Mouse (Mus musculus): ENCODE measurements around the gene Fam126a. TPM values are rescaled to one million over a fixed set of nuclear protein-coding genes. Genes with fewer than 3 reads are reported as not detected.

The Fam126a gene
- total RNA-seq, 2 experiments from 2014 or later, result 14.6 to 20.0 TPM

GRCm38 (mm10) chr5:24043367-24043766, 12.9 kb upstream of the Fam126a start:
- DNase-seq (ENCODE audit: low spot score in 2 of 2), result no peak
- intact Hi-C loops (cut with DNase I), result no loop called here

- DNase-seq (ENCODE audit: low spot score in 2 of 2), result peak; percentile 17 to 31
- intact Hi-C loops (cut with DNase I), result no loop called here
Measured at GRCm38 (mm10) chr5:24041341-24041852, 10.9 kb upstream of the Fam126a start.

- DNase-seq (ENCODE audit: low spot score in 2 of 2), result no peak
- intact Hi-C loops (cut with DNase I), result no loop called here
Measured at GRCm38 (mm10) chr5:24040601-24041000, 10.1 kb upstream of the Fam126a start.

DNA sequence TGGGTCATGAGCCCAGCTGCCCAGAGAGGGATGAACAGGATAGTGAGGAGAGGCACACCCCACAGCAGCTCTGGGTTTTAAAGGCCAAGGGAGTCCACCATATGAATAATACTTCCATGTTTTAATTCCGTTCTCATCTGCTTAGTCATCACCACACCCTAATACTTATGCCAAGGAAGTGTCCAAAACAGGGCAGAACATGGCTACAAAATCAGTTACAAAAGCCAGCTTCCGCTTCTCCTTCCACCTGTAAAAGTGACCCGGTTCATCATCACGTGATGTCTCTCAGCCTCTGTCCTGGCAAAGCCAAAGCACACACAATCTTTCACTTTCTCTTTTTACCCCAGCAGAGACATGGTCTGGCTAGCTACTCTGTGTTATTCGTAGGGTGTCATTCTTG, 8.9 kb upstream of the Fam126a start:
- intact Hi-C loops (cut with DNase I), result no loop called here
- no peak for DNase-seq (ENCODE audit: low spot score in 2 of 2)

- no peak for DNase-seq (ENCODE audit: low spot score in 2 of 2)
- intact Hi-C loops (cut with DNase I), result no loop called here
Measured at GRCm38 (mm10) chr5:24038819-24039218, 8.3 kb upstream of the Fam126a start.

DNA sequence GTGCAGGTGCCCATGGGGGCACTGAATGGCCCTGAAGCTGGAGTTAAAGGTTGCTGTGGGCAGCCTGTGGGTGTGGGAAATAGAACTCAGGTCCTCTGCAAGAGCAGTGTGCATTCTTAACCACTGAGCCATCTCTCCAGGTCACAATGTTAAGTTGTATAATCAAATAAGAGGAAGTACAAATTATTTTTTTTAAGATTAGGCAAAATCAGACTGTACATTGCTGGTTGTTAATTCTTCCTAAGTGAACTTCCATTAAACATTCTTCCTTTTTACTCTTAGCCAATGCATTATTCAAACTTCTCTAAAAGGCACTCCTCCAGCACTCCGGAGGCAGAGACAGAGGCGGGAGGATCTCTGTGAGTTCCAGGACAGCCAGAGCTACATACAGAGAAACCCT, 7.7 kb upstream of the Fam126a start:
- intact Hi-C loops (cut with DNase I), result no loop called here
- DNase-seq (ENCODE audit: low spot score in 2 of 2), result no peak

- no peak for DNase-seq (ENCODE audit: low spot score in 2 of 2)
- intact Hi-C loops (cut with DNase I), result no loop called here
Measured at GRCm38 (mm10) chr5:24036731-24037130, 6.2 kb upstream of the Fam126a start.

DNA sequence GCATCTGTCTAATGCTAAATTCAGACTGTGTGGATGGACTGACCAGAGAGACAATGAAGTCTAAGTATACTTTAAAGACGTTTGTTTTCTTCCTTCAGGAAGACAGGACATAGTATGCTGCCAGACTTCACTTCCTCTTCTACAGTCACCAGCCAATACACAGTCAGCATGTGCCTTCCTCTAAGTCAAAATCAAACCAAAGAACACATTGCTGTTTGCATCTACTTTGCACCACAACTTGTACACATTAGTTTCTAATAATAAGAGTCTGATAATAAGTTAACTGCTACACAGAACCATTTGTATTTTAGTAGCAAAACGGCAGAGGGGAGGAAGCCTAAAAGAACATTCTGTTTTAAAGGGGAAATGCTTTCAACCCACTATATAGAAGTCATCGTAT, 4.5 kb upstream of the Fam126a start:
- intact Hi-C loops (cut with DNase I), result no loop called here
- no peak for DNase-seq (ENCODE audit: low spot score in 2 of 2)

DNA sequence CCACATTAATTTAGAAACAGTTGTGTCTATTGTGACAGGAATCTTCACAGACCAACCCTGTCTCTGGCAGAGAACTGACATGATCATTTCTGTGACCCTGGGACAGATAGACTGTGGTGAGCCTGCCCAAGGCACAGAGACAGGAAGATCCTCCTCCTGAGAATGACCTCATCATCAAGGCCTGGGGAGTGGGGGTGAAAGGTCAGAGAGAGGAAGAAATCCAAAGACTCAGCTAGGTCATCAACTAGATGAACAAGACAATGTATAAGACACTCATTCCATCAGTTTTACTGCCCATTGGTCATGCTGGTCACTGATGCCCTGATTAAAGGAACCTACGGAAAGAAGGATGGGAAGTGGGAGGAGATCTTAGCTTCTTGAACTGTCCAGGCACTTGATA, 3.6 kb upstream of the Fam126a start:
- no peak for DNase-seq (ENCODE audit: low spot score in 2 of 2)
- intact Hi-C loops (cut with DNase I), result no loop called here

DNA sequence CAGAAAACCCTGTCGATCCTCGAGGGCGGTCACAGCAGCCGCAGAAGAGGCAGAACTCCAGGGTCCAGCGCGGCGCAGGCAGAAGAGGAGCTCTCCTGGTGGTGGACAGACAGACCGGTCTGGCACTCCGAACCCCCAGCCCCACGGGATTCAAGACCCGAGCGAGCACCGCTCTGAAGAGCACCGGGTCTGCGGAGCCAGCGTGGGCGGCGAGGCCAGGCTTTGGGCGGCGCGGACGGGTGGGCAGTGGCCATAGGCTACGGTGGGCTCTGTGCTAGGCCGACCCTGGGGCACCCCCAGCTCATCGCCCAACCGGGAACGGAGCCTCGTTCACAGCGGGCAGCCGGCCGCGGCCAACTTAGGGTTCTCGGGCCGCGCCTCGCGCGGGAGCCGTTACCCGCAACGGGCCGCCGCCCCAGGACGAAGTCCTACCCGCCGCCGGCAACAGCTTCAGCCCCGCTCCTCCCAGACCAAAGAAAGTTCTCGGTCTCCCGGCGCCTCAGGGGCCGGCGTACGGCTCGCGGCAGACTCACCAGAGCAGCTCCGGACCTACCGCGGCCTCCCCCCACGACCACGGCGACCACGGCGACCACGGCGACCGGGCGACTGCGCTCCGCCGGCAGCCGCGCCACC, 428 bp downstream of the Fam126a start:
- intact Hi-C loops (cut with DNase I), result loop anchor here (1.0 kb wide), 1 partner anchor 47 kb away; no protein-coding TSS in a partner anchor
- no peak for DNase-seq (ENCODE audit: low spot score in 2 of 2)

GRCm38 (mm10) chr5:24029331-24029771, 1.1 kb downstream of the Fam126a start:
- peak; percentile 30 to 31 for DNase-seq (ENCODE audit: low spot score in 2 of 2)
- intact Hi-C loops (cut with DNase I), result no loop called here

GRCm38 (mm10) chr5:24024957-24025356, 5.5 kb downstream of the Fam126a start:
- no peak for DNase-seq (ENCODE audit: low spot score in 2 of 2)
- intact Hi-C loops (cut with DNase I), result no loop called here

- intact Hi-C loops (cut with DNase I), result no loop called here
Measured at GRCm38 (mm10) chr5:24023226-24023625, 7.3 kb downstream of the Fam126a start.

GRCm38 (mm10) chr5:24021683-24022082, 8.8 kb downstream of the Fam126a start:
- no peak for DNase-seq (ENCODE audit: low spot score in 2 of 2)
- intact Hi-C loops (cut with DNase I), result no loop called here

More at GRCm38 (mm10) chr5:24023226-24023625, 7.3 kb downstream of the Fam126a start:
- DNase-seq (ENCODE audit: low spot score in 2 of 2), result no peak

- no peak for DNase-seq (ENCODE audit: low spot score in 2 of 2)
- intact Hi-C loops (cut with DNase I), result no loop called here
Measured at GRCm38 (mm10) chr5:24020380-24020779, 10.1 kb downstream of the Fam126a start.

DNA sequence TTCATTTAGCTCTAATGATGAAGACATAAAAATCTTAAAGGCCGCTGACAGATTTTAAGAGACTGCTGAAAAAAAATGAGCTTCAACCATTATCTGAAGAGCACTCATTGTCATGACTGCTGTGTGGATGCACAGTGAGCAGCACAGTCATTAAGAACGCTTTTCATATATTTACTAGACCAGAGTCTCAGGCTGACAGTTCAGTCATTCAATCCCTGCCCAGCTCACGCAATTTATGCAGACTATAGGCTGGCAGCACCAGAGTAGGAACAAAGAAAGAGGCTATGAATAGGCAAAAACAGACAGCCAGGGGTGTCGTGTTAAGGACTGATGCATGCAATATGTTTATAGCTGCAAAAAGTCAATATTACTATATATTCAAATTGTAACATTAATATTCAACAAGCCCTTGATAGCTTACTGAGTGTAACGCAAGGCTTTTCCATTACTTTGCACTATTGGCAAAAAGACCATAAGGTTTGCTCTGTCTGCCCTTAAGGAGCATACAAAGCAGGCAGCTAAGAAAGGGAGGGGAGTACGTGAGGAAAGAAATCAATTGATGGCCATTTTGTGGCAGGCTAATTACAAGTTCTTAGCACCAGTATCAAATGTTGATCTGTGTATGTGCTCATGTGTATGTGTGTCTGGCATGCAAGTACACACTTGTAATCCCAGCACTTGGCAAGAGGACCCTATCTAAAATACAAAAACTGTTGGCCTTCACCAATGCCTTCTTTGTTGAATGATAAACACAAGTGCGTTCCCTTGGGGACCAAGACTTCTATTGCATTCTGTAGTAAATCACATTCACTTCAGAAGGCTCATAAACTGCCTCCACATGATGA, 10.9 kb downstream of the Fam126a start:
- intact Hi-C loops (cut with DNase I), result no loop called here
- no peak for DNase-seq (ENCODE audit: low spot score in 2 of 2)

DNA sequence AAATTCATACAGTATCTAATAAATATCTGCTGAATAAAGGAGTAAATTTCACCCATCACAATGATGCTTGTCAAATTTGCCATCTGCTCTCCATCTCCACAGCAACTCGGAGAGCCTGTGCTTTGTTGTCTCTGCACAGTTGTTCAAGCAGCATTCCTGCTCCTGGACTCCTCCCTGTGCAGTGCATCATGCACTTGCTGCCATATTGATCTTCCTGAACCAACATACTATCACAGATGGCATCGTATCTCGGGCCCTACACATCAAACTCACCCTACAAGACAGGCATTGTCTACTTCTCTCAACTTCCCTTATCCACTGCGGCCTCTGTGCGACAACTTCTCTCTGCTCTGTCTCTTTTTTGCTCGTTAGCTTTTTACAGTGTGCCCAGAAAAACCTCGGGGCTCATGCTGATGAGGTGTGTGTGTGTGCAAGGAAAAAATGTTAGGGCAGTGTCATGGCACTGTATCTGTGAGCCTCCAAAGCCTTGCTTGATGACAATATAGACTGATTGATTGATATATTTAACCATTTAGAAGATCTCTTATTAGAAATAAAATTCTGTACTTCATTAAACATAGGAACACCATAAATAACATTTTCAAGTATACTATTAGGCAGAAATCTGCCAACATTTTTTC, 11.7 kb downstream of the Fam126a start:
- DNase-seq (ENCODE audit: low spot score in 2 of 2), result no peak
- intact Hi-C loops (cut with DNase I), result no loop called here

DNA sequence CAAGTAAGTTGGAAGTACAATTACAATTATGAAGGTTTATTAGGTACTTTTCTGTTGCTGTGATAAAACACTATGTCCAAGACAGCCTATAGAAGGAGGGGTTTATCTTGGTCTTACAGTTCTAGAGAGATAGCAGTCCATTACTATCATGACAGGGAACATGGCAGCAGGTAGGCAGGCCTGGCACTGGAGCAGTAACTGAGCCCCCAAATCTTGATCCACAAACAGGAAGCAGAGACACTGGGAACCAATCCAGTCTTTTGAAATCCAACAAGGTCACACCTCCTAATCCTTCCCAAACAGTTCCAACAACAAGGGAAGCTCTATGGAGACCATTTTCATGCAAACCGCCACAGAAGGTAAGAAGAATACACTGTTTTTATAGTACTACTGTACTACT, 13.6 kb downstream of the Fam126a start:
- intact Hi-C loops (cut with DNase I), result no loop called here
- DNase-seq (ENCODE audit: low spot score in 2 of 2), result no peak

DNA sequence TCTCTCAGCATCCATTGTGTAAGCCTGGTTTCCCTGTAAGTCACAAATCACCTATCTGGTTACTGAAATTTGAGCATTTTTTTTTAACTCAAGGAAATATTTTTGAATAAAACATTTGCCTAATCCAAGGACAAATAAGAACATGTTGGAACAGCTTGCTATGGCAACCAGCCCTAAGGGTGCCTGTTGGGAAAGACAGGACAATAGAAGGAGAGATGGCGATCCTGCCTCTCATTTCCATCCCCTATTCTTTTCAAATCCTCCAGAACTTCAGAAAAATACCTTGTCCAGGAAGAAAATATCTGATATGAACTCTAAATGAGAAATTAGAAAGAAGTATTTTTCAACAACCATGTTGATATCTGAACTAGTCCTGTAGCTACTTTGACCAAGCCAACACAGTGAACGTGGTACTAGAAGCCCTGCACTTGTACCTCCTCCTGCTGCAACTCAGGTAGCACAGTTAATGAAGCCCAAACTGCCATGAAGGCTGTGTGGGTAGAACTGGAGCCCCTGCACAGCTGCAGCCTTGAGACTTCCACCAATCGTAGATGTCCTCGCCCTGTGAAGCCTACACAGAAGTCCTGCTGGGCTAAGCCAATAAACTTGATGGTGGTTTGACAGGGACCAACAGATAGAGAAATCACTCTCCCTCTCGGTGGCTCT, 17.0 kb downstream of the Fam126a start:
- no peak for DNase-seq (ENCODE audit: low spot score in 2 of 2)
- intact Hi-C loops (cut with DNase I), result no loop called here
